Comparison of ENCODE assay signal across 8 mouse cellular contexts in genomic region chr3:98046305-98046704, GRCm38 (mm10). TPM values are rescaled to one million over a fixed set of nuclear protein-coding genes. Genes with fewer than 3 reads are reported as not detected.
DNase-seq lines count a peak whose midpoint lies in the region; ATAC-seq and TF ChIP-seq lines count a peak whose summit lies in the region.

No protein-coding gene starts in this region.

- H3K27me3 ChIP-seq in forebrain, embryonic 14.5 days (replicated peaks; ENCODE audit: control insufficient read depth, insufficient read depth, low read length): no peaks in the 10 kb centered on the region
- no peaks in the 10 kb centered on the region for H3K27me3 ChIP-seq in forebrain, postnatal 0 days (ENCODE audit: insufficient read depth, low read length)
- no peaks in the 10 kb centered on the region for H3K27me3 ChIP-seq in heart, embryonic 15.5 days
- no peaks in the 10 kb centered on the region for H3K27me3 ChIP-seq in lung, postnatal 0 days (replicated peaks; ENCODE audit: insufficient read depth, low read length)

- TF ChIP-seq CTCF in forebrain, postnatal 0 days (IDR thresholded peaks at IDR 0.05; ENCODE audit: low read depth): no peak
- TF ChIP-seq CTCF in lung, postnatal 0 days (IDR thresholded peaks at IDR 0.05): no peak
- TF ChIP-seq CTCF in left cerebral cortex, adult 2 months (IDR thresholded peaks at IDR 0.05): no peak

- no peak for DNase-seq in forebrain, embryonic 14.5 days (ENCODE audit: low spot score)
- DNase-seq in forebrain, postnatal 0 days: no peak
- peak; percentile 78 for DNase-seq in 416B (ENCODE audit: low read depth)
- DNase-seq in lung, postnatal 0 days (ENCODE audit: low spot score): no peak
- no peak for DNase-seq in embryo, embryonic 10.5 days (ENCODE audit: low spot score)
- DNase-seq in left cerebral cortex, adult 2 months (ENCODE audit: extremely low spot score in 1 of 2, low spot score in 2 of 2): no peak
- DNase-seq in frontal cortex, adult 2 months (ENCODE audit: extremely low spot score in 1 of 2, low spot score in 1 of 2): no peak

- no peak overlapping the region for H3K27ac ChIP-seq in forebrain, embryonic 14.5 days (ENCODE audit: low read depth, low read length)
- no peak overlapping the region for H3K27ac ChIP-seq in forebrain, postnatal 0 days (ENCODE audit: low read depth, low read length)
- peak overlapping the region; percentile 44 for H3K27ac ChIP-seq in heart, embryonic 15.5 days
- no peak overlapping the region for H3K27ac ChIP-seq in lung, postnatal 0 days (ENCODE audit: low read length)
- no peak overlapping the region for H3K27ac ChIP-seq in left cerebral cortex, adult 2 months

- no peaks in the 10 kb centered on the region for H3K36me3 ChIP-seq in forebrain, embryonic 14.5 days (ENCODE audit: control insufficient read depth, insufficient read depth, low read length)
- no peaks in the 10 kb centered on the region for H3K36me3 ChIP-seq in forebrain, postnatal 0 days (ENCODE audit: insufficient read depth)
- H3K36me3 ChIP-seq in heart, embryonic 15.5 days: no peaks in the 10 kb centered on the region
- H3K36me3 ChIP-seq in lung, postnatal 0 days (ENCODE audit: insufficient read depth, low read length): no peaks in the 10 kb centered on the region

- intact Hi-C loops in left cerebral cortex, adult 2 months (cut with DNase I): no loop called here

- H3K9ac ChIP-seq in forebrain, embryonic 14.5 days (ENCODE audit: low read length): 0 out of 2 replicates have a peak overlapping the region, but pooled peaks have one; percentile 7
- H3K9ac ChIP-seq in forebrain, postnatal 0 days: no peak overlapping the region
- H3K9ac ChIP-seq in heart, embryonic 15.5 days: no peak overlapping the region
- H3K9ac ChIP-seq in lung, postnatal 0 days (replicated peaks; ENCODE audit: low read depth): no peak overlapping the region

- WGBS in forebrain, embryonic 14.5 days: 80% methylated on average over 8 of the region's 8 CpGs
- 78% methylated on average over 8 of the region's 8 CpGs for WGBS in forebrain, postnatal 0 days
- WGBS in heart, embryonic 15.5 days: 20% methylated on average over 8 of the region's 8 CpGs
- WGBS in lung, postnatal 0 days: 42% methylated on average over 8 of the region's 8 CpGs

- no peak for ATAC-seq in forebrain, embryonic 14.5 days
- ATAC-seq in forebrain, postnatal 0 days: no peak
- ATAC-seq in heart, embryonic 15.5 days (replicated peaks; ENCODE audit: insufficient number of reproducible peaks, insufficient read depth, low FRiP score, low read depth): peak; percentile 58
- ATAC-seq in lung, postnatal 0 days: peak; percentile 6; the same call in 1 of the 2 replicates

- H3K4me2 ChIP-seq in forebrain, embryonic 14.5 days (ENCODE audit: low read length): no peak overlapping the region
- no peak overlapping the region for H3K4me2 ChIP-seq in forebrain, postnatal 0 days (ENCODE audit: low read depth)
- H3K4me2 ChIP-seq in heart, embryonic 15.5 days: no peak overlapping the region
- H3K4me2 ChIP-seq in lung, postnatal 0 days (replicated peaks; ENCODE audit: low read depth, low read length): no peak overlapping the region

- no peak overlapping the region for H3K4me3 ChIP-seq in forebrain, embryonic 14.5 days (ENCODE audit: low read depth, low read length)
- no peak overlapping the region for H3K4me3 ChIP-seq in forebrain, postnatal 0 days (ENCODE audit: low read depth, low read length)
- no peak overlapping the region for H3K4me3 ChIP-seq in heart, embryonic 15.5 days
- H3K4me3 ChIP-seq in lung, postnatal 0 days (ENCODE audit: low read depth, low read length): no peak overlapping the region
- no peak overlapping the region for H3K4me3 ChIP-seq in left cerebral cortex, adult 2 months

- no peaks in the 10 kb centered on the region for H3K9me3 ChIP-seq in forebrain, embryonic 14.5 days (replicated peaks; ENCODE audit: control insufficient read depth, low read length)
- no peaks in the 10 kb centered on the region for H3K9me3 ChIP-seq in forebrain, postnatal 0 days (ENCODE audit: low read length)
- H3K9me3 ChIP-seq in heart, embryonic 15.5 days (replicated peaks): no peaks in the 10 kb centered on the region
- H3K9me3 ChIP-seq in lung, postnatal 0 days (ENCODE audit: low read length): no peaks in the 10 kb centered on the region

- no peak for TF ChIP-seq EP300 in lung, postnatal 0 days (IDR thresholded peaks at IDR 0.05)

- peaks cover 33% of the 10 kb centered on the region for H3K4me1 ChIP-seq in forebrain, embryonic 14.5 days (ENCODE audit: control insufficient read depth, insufficient read depth, low read length)
- peaks cover 16% of the 10 kb centered on the region for H3K4me1 ChIP-seq in forebrain, postnatal 0 days (ENCODE audit: insufficient read depth)
- H3K4me1 ChIP-seq in heart, embryonic 15.5 days (replicated peaks): peaks cover 58% of the 10 kb centered on the region
- peaks cover 20% of the 10 kb centered on the region; the same call in 1 of the 2 replicates for H3K4me1 ChIP-seq in lung, postnatal 0 days (ENCODE audit: insufficient read depth, low read depth, low read length)

RNA-seq across cellular contexts. Expression of gene Notch2, which starts 33.0 kb away (rescaled TPM):
- polyA plus RNA-seq in forebrain, embryonic 14.5 days (2014; fragmentation: Nextera tagmentation; extraction: Ambion mirVana): 13.6 and 18.1 TPM in 2 replicates
- total RNA-seq in forebrain, postnatal 0 days (2014; rRNA removed): 16.6 and 28.4 TPM in 2 replicates
- 5.9 and 8.1 TPM in 2 replicates for polyA plus RNA-seq in forebrain, postnatal 0 days (2015; fragmentation: Nextera tagmentation; extraction: Ambion mirVana)
- 11.5 and 15.7 TPM in 2 replicates for polyA plus RNA-seq in heart, embryonic 15.5 days (2015; fragmentation: Nextera tagmentation; extraction: Ambion mirVana)
- polyA plus RNA-seq in lung, postnatal 0 days (2015; fragmentation: Nextera tagmentation; extraction: Ambion mirVana): 18.3 and 20.1 TPM in 2 replicates
- total RNA-seq in left cerebral cortex, adult 2 months (2021): 10 to 100 TPM; 13.7 to 14.6 TPM
- polyA plus RNA-seq in frontal cortex, adult 2 months (2012; rRNA removed): 12.4 and 14.5 TPM in 2 replicates

Comparison
In these comparisons a context has a peak if more than half of its experiments do, and no peak if none do; other contexts are left out.
1. ATAC-seq: peak in heart, embryonic 15.5 days (single experiment) and lung, postnatal 0 days (single experiment); none in forebrain, embryonic 14.5 days (single experiment) and forebrain, postnatal 0 days (single experiment).